Mouse (Mus musculus): ENCODE data around the gene Nprl3.
"Not testable (repeated sequence)": the region's sequence is repeated elsewhere in the genome, so short reads cannot be mapped to it uniquely, and the experiment has no call there.

Nprl3 gene

GRCm38 (mm10) chr11:32284582-32284981 lies 17.1 kb upstream of the Nprl3 start:
- not testable (repeated sequence) for DNase-seq (ENCODE audit: low spot score)

- DNase-seq (ENCODE audit: low spot score): not testable (repeated sequence)
Observed at GRCm38 (mm10) chr11:32283091-32283777, 15.7 kb upstream of the Nprl3 start, which contains the start of gene Hba-a1. Gene Hba-a1 (plus strand): TSS chr11:32283511.

GRCm38 (mm10) chr11:32281416-32282144 lies 14.1 kb upstream of the Nprl3 start:
- no peak for DNase-seq (ENCODE audit: low spot score)

GRCm38 (mm10) chr11:32280646-32281045 lies 13.1 kb upstream of the Nprl3 start:
- DNase-seq (ENCODE audit: low spot score): no peak

GRCm38 (mm10) chr11:32278458-32278957 lies 11.0 kb upstream of the Nprl3 start:
- no peak for DNase-seq (ENCODE audit: low spot score)

- no peak for DNase-seq (ENCODE audit: low spot score)
Observed at GRCm38 (mm10) chr11:32277736-32278457, 10.4 kb upstream of the Nprl3 start.

GRCm38 (mm10) chr11:32276347-32276746 lies 8.8 kb upstream of the Nprl3 start, which contains the start of gene Hba-x:
Gene Hba-x (plus strand): TSS chr11:32276400.
- DNase-seq (ENCODE audit: low spot score): no peak

- no peak for DNase-seq (ENCODE audit: low spot score)
Observed at GRCm38 (mm10) chr11:32271178-32271577, 3.7 kb upstream of the Nprl3 start.

GRCm38 (mm10) chr11:32268952-32269351 lies 1.4 kb upstream of the Nprl3 start:
- DNase-seq (ENCODE audit: low spot score): no peak

- DNase-seq (ENCODE audit: low spot score): no peak
Observed at GRCm38 (mm10) chr11:32267964-32268363, 457 bp upstream of the Nprl3 start.

GRCm38 (mm10) chr11:32266776-32267175 lies 731 bp downstream of the Nprl3 start:
- DNase-seq (ENCODE audit: low spot score): no peak

- no peak for DNase-seq (ENCODE audit: low spot score)
Observed at GRCm38 (mm10) chr11:32266194-32266593, 1.3 kb downstream of the Nprl3 start.

- no peak for DNase-seq (ENCODE audit: low spot score)
Observed at GRCm38 (mm10) chr11:32265117-32265738, 2.3 kb downstream of the Nprl3 start.

- no peak for DNase-seq (ENCODE audit: low spot score)
Observed at GRCm38 (mm10) chr11:32262674-32263415, 4.7 kb downstream of the Nprl3 start.

GRCm38 (mm10) chr11:32256566-32256965 lies 10.9 kb downstream of the Nprl3 start:
- no peak for DNase-seq (ENCODE audit: low spot score)

- DNase-seq (ENCODE audit: low spot score): no peak
Observed at GRCm38 (mm10) chr11:32256146-32256545, 11.4 kb downstream of the Nprl3 start.

- no peak for DNase-seq (ENCODE audit: low spot score)
Observed at GRCm38 (mm10) chr11:32253121-32253520, 14.4 kb downstream of the Nprl3 start.

GRCm38 (mm10) chr11:32250880-32251763 lies 16.4 kb downstream of the Nprl3 start:
- no peak for DNase-seq (ENCODE audit: low spot score)

- no peak for DNase-seq (ENCODE audit: low spot score)
Observed at GRCm38 (mm10) chr11:32248350-32248749, 19.2 kb downstream of the Nprl3 start.

GRCm38 (mm10) chr11:32247068-32247467 lies 20.4 kb downstream of the Nprl3 start:
- DNase-seq (ENCODE audit: low spot score): no peak

Data from lung, postnatal 25 days (tissue).